Mouse (Mus musculus) cortical plate, adult 2 months (tissue): ENCODE measurements at regions not wholly inside any gene's neighbourhood (a gene's known extent, or its start where the extent isn't known, plus 50 kb on each side); places are given as distances from the start of the nearest gene placed in this dataset.

Source experiments
- CTCF ChIP-seq: fragments of 200-500 bp; IDR thresholded peaks from 2 replicates; pipeline ENCODE4 v1.5.1; 2011; ENCODE audit warnings: mild to moderate bottlenecking, control low read depth, low read length; ENCODE audit not compliant: insufficient read depth; ENCODE audit errors: extremely low read depth
- POLR2A ChIP-seq: fragments of 200-500 bp; IDR thresholded peaks from 2 replicates; pipeline ENCODE4 v1.6.1; 2011; ENCODE audit warnings: mild to moderate bottlenecking, low read length, control low read depth; ENCODE audit not compliant: insufficient read depth; ENCODE audit errors: extremely low read depth

- TF ChIP-seq POLR2A (no peak), CTCF (no peak)
These were observed 105.2 kb downstream of the Akap11 start for GRCm38 (mm10) chr14:78431406-78431805.
